Mouse (Mus musculus): ENCODE data around the gene Crim1. TPM values are rescaled to one million over a fixed set of nuclear protein-coding genes. Genes with fewer than 3 reads are reported as not detected.

Gene Crim1
- polyA plus RNA-seq, 1 experiment, result 13.7 TPM

- Histone ChIP-seq H3K36me3 (ENCODE audit: control insufficient read depth, insufficient read depth, low read length, poor library complexity, severe bottlenecking) (no peaks in the 10 kb centered on the region; the same call in 1 of the 2 replicates), H3K9ac (ENCODE audit: low read depth, poor library complexity, severe bottlenecking) (no peak overlapping the region), H3K27ac (ENCODE audit: insufficient read depth, low read length) (no peak overlapping the region), H3K27me3 (ENCODE audit: control insufficient read depth, insufficient read depth, low read length, poor library complexity, severe bottlenecking) (no peaks in the 10 kb centered on the region), H3K4me1 (ENCODE audit: control insufficient read depth, insufficient read depth, low read length) (no peaks in the 10 kb centered on the region), H3K4me3 (ENCODE audit: low read depth, low read length) (no peak overlapping the region), H3K9me3 (replicated peaks; ENCODE audit: control insufficient read depth, insufficient read depth, low read length, poor library complexity, severe bottlenecking) (no peaks in the 10 kb centered on the region)
- TF ChIP-seq POLR2A (IDR thresholded peaks at IDR 0.05; ENCODE audit: insufficient read depth, low read length), result no peak
- TF ChIP-seq CTCF (IDR thresholded peaks at IDR 0.05; ENCODE audit: low read depth, low read length), result no peak
- no peak for TF ChIP-seq EP300 (IDR thresholded peaks at IDR 0.05; ENCODE audit: insufficient read depth, low read depth, low read length)
These were observed 200.2 kb downstream of the Crim1 start for GRCm38 (mm10) chr17:78400130-78400840.

- H3K4me1 ChIP-seq (ENCODE audit: control insufficient read depth, insufficient read depth, low read length), result no peaks in the 10 kb centered on the region
- no peaks in the 10 kb centered on the region for H3K9me3 ChIP-seq (replicated peaks; ENCODE audit: control insufficient read depth, insufficient read depth, low read length, poor library complexity, severe bottlenecking)
- TF ChIP-seq CTCF (IDR thresholded peaks at IDR 0.05; ENCODE audit: low read depth, low read length) (no peak), EP300 (IDR thresholded peaks at IDR 0.05; ENCODE audit: insufficient read depth, low read depth, low read length) (no peak), POLR2A (IDR thresholded peaks at IDR 0.05; ENCODE audit: insufficient read depth, low read length) (no peak)
- no peaks in the 10 kb centered on the region for H3K27me3 ChIP-seq (ENCODE audit: control insufficient read depth, insufficient read depth, low read length, poor library complexity, severe bottlenecking)
- H3K4me3 ChIP-seq (ENCODE audit: low read depth, low read length), result no peak overlapping the region
- no peak overlapping the region for H3K27ac ChIP-seq (ENCODE audit: insufficient read depth, low read length)
- H3K36me3 ChIP-seq (ENCODE audit: control insufficient read depth, insufficient read depth, low read length, poor library complexity, severe bottlenecking), result no peaks in the 10 kb centered on the region; the same call in 1 of the 2 replicates
- no peak overlapping the region for H3K9ac ChIP-seq (ENCODE audit: low read depth, poor library complexity, severe bottlenecking)
These were observed 201.3 kb downstream of the Crim1 start for GRCm38 (mm10) chr17:78401311-78401710.

- no peaks in the 10 kb centered on the region for H3K27me3 ChIP-seq (ENCODE audit: control insufficient read depth, insufficient read depth, low read length, poor library complexity, severe bottlenecking)
- no peaks in the 10 kb centered on the region for H3K9me3 ChIP-seq (replicated peaks; ENCODE audit: control insufficient read depth, insufficient read depth, low read length, poor library complexity, severe bottlenecking)
- TF ChIP-seq EP300 (IDR thresholded peaks at IDR 0.05; ENCODE audit: insufficient read depth, low read depth, low read length) (no peak), CTCF (IDR thresholded peaks at IDR 0.05; ENCODE audit: low read depth, low read length) (no peak), POLR2A (IDR thresholded peaks at IDR 0.05; ENCODE audit: insufficient read depth, low read length) (no peak)
- no peak overlapping the region for H3K27ac ChIP-seq (ENCODE audit: insufficient read depth, low read length)
- no peak overlapping the region for H3K4me3 ChIP-seq (ENCODE audit: low read depth, low read length)
- H3K36me3 ChIP-seq (ENCODE audit: control insufficient read depth, insufficient read depth, low read length, poor library complexity, severe bottlenecking), result no peaks in the 10 kb centered on the region; the same call in 1 of the 2 replicates
- no peak overlapping the region for H3K9ac ChIP-seq (ENCODE audit: low read depth, poor library complexity, severe bottlenecking)
- H3K4me1 ChIP-seq (ENCODE audit: control insufficient read depth, insufficient read depth, low read length), result no peaks in the 10 kb centered on the region
These were observed 201.7 kb downstream of the Crim1 start for GRCm38 (mm10) chr17:78401713-78402112.

GRCm38 (mm10) chr17:78402174-78402573 is 202.1 kb downstream of the Crim1 start:
- Histone ChIP-seq H3K27ac (ENCODE audit: insufficient read depth, low read length) (no peak overlapping the region), H3K36me3 (ENCODE audit: control insufficient read depth, insufficient read depth, low read length, poor library complexity, severe bottlenecking) (no peaks in the 10 kb centered on the region; the same call in 1 of the 2 replicates), H3K9ac (ENCODE audit: low read depth, poor library complexity, severe bottlenecking) (no peak overlapping the region), H3K27me3 (ENCODE audit: control insufficient read depth, insufficient read depth, low read length, poor library complexity, severe bottlenecking) (no peaks in the 10 kb centered on the region), H3K4me1 (ENCODE audit: control insufficient read depth, insufficient read depth, low read length) (peaks cover 2% of the 10 kb centered on the region), H3K9me3 (replicated peaks; ENCODE audit: control insufficient read depth, insufficient read depth, low read length, poor library complexity, severe bottlenecking) (no peaks in the 10 kb centered on the region), H3K4me3 (ENCODE audit: low read depth, low read length) (no peak overlapping the region)
- TF ChIP-seq CTCF (IDR thresholded peaks at IDR 0.05; ENCODE audit: low read depth, low read length), result no peak
- no peak for TF ChIP-seq POLR2A (IDR thresholded peaks at IDR 0.05; ENCODE audit: insufficient read depth, low read length)
- no peak for TF ChIP-seq EP300 (IDR thresholded peaks at IDR 0.05; ENCODE audit: insufficient read depth, low read depth, low read length)

- TF ChIP-seq EP300 (IDR thresholded peaks at IDR 0.05; ENCODE audit: insufficient read depth, low read depth, low read length) (no peak), POLR2A (IDR thresholded peaks at IDR 0.05; ENCODE audit: insufficient read depth, low read length) (no peak), CTCF (IDR thresholded peaks at IDR 0.05; ENCODE audit: low read depth, low read length) (no peak)
- Histone ChIP-seq H3K36me3 (ENCODE audit: control insufficient read depth, insufficient read depth, low read length, poor library complexity, severe bottlenecking) (no peaks in the 10 kb centered on the region), H3K4me3 (ENCODE audit: low read depth, low read length) (no peak overlapping the region), H3K9me3 (replicated peaks; ENCODE audit: control insufficient read depth, insufficient read depth, low read length, poor library complexity, severe bottlenecking) (no peaks in the 10 kb centered on the region), H3K27ac (ENCODE audit: insufficient read depth, low read length) (no peak overlapping the region), H3K4me1 (ENCODE audit: control insufficient read depth, insufficient read depth, low read length) (peaks cover 2% of the 10 kb centered on the region), H3K27me3 (ENCODE audit: control insufficient read depth, insufficient read depth, low read length, poor library complexity, severe bottlenecking) (no peaks in the 10 kb centered on the region), H3K9ac (ENCODE audit: low read depth, poor library complexity, severe bottlenecking) (no peak overlapping the region)
These were observed 203.2 kb downstream of the Crim1 start for GRCm38 (mm10) chr17:78403229-78403628.

GRCm38 (mm10) chr17:78403804-78404203 is 203.8 kb downstream of the Crim1 start:
- Histone ChIP-seq H3K27ac (ENCODE audit: insufficient read depth, low read length) (no peak overlapping the region), H3K9ac (ENCODE audit: low read depth, poor library complexity, severe bottlenecking) (no peak overlapping the region), H3K4me1 (ENCODE audit: control insufficient read depth, insufficient read depth, low read length) (peaks cover 2% of the 10 kb centered on the region), H3K9me3 (replicated peaks; ENCODE audit: control insufficient read depth, insufficient read depth, low read length, poor library complexity, severe bottlenecking) (no peaks in the 10 kb centered on the region), H3K36me3 (ENCODE audit: control insufficient read depth, insufficient read depth, low read length, poor library complexity, severe bottlenecking) (no peaks in the 10 kb centered on the region), H3K4me3 (ENCODE audit: low read depth, low read length) (no peak overlapping the region), H3K27me3 (ENCODE audit: control insufficient read depth, insufficient read depth, low read length, poor library complexity, severe bottlenecking) (no peaks in the 10 kb centered on the region)
- TF ChIP-seq POLR2A (IDR thresholded peaks at IDR 0.05; ENCODE audit: insufficient read depth, low read length), result no peak
- no peak for TF ChIP-seq CTCF (IDR thresholded peaks at IDR 0.05; ENCODE audit: low read depth, low read length)
- no peak for TF ChIP-seq EP300 (IDR thresholded peaks at IDR 0.05; ENCODE audit: insufficient read depth, low read depth, low read length)
